Mouse (Mus musculus) spleen, postnatal 36 days (tissue): ENCODE data around the gene Celf1.
A peak's percentile ranks its signal among the peaks of the same experiment; 100 is the strongest.

Experiments used
- DNase-seq, 2 experiments: peaks; one replicate each; pipeline ENCODE4 v3.0.0; 2022; ENCODE audit warnings: low spot score in 2 of 2, mixed read lengths in 1 of 2

Gene Celf1

DNA sequence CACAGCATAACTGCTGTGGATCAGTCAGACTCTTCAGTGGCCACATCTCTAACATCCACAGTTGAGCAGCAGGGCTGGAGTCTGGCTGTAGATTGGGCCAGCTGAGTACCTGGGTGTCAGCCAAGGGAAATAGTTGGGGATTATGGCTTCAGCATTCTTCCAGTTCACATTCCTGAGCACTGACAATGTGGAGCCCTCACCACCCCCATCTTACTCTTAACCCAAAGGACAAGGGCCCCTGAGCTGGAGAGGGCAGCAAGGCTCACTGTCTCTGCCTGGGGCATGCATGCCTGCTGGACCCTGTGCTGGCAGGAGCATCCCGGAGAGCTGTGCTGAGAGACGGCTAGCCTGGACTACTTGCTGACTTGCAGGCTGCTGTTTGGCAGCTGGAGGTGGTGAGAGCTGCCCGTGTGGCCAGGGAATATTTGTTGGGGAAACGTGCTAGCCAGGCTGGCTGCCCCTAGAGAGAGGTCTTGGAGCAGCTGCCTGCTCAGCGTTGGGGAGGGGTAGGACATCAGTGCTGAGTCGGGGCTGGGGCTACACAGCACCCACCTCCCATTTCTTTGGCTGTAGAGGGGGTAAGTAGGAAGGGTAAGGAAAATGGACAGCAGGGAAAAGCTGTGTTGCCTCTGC lies 121.8 kb downstream of the Celf1 start:
- DNase-seq = no peak

DNA sequence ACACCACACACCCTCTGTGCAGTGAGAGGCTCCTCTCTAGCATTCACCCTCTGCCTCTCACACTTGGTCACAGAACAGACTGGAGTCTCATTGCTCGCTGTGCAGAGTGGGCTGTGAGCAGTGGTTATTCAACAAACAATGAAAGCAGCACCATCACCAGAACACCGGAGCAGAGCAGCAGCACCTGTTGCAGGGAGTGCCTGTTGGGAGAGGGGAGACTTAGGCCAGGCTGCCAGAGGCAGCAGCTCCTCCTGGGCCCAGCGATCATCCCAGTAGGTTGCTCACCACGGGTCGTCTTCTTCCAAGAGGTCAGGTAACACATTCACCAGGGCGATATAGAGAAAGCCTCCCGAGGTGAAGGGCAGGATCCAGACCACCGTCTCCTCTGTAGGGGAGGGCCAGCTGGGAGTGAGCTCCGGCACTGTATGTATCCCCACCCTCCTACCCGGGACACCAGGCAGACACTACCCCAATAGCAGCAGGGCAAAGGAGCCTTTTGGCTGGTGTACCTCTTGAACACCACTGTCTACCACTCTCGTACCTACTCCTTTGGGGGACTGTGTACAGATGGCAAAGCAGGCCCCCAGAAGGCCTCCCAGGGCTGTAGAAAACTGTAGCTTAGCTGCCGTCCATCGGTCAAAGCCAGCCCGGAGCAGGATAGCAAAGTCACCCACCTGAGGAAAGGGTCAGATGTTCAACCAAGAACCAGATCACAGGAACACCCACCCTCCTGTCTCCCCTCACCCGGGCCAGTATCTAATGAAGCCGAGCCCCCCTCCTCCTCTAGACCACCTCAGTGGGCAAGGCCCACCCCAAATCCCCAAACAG lies 122.8 kb downstream of the Celf1 start:
- no peak for DNase-seq

DNA sequence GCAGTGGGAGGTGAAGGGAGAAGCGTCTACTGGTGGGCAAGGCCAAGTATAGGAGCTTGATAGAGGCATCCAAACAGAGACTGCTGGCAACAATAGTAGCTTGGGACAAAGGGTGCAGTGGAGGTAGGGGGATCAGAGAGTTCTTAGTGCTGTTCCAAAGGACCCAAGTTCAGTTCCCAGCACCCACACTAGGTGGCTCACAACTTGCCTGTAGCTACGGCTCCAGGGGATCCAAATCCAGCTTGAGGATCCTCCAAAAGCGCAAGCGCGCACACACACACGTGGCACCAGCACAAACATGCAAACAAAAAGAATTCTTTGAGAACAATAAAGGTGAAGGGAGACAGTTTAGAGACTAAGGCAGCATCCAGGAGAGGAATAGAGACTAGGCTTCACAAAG lies 124.0 kb downstream of the Celf1 start:
- no peak for DNase-seq

DNA sequence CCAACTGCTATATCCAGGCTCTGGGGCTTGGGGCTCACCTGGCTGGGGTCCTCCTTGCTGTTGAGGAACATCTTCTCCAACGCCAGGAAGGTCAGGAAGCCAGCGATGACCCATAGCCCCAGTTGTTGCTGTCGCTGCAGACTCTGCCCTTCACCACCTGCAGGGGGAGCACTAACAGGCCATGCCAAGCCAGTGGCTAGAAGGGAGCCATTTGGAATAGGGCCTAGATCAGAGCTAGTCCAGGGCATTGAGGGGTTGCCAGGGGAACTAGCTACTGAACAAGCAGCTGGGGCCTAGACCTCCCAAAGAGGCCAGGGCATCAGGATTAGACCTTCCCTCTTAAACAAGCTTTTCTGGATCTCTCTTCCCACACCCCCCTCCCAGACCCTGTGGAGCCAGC lies 125.4 kb downstream of the Celf1 start:
- DNase-seq = peak; percentile 44 to 54

DNA sequence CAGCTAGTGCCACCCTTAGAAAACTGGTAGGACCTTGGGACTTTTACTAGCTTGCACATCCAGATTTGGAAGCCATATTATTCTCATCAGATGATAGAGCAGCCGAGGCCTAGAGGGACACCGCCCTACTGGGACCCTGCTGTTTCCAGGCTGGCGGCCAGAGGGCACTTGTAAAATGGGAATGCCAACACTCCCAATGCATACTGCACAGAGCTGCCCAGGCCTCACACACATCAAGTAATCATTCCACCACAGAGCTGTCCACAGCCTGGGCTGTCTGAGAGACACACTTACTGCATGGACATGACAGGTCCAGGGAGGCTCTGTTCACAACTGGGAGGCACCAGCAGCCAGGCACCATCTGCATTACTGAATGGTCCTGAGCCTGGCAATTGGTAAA lies 126.3 kb downstream of the Celf1 start:
- DNase-seq = no peak

DNA sequence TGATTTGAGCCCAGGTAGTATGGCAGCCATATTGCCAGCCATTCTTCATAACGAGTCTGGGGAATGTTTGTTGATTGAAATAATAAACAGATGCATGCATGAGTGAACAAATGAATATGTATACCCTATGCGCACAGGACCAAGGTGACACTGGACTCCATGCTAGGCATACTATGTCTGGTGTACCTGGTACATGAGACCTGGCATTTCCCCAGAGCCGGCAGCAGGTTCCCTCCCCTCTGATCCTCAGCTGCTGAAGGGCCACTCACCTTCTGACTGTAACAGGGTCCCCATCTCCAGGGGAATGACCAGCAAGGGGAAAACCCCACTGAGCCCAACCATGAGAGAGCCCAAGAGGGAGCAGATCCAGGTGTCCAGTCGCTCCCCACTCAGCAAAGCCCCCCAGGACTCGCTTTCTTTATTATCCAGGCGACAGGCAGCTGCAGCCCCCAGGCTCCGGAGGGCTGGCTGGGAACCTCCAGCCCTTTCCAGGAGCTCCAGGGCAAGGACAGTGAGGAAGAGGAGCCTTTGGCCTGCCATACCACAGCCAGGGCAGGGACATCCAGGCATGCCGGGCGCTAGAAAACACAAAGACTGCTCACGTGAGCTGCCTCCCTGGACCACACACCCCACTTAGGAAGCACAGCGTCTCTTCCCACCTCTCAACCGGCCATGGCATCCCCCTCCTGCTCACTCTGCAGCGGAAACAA lies 128.1 kb downstream of the Celf1 start:
- DNase-seq = no peak

DNA sequence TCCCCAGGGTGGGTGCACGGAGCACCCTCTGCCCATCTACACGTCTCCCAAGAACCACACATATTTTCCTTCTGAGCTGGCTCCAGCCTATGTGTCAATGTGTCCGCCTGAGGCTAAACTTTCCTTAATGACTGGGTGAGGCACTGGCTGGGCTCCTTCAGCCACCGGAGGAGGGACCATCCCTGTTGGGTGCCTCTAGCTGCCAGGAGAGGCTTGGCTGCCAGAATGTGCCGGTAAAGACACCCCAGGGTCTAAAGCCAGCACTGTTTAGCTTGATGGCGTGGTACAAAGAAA lies 128.6 kb downstream of the Celf1 start:
- no peak for DNase-seq
